Mouse (Mus musculus) embryonic facial prominence, embryonic 15.5 days (tissue): ENCODE measurements around the gene Psmd5. TPM values are rescaled to one million over a fixed set of nuclear protein-coding genes. Genes with fewer than 3 reads are reported as not detected.
"Not testable (repeated sequence)": the region's sequence is repeated elsewhere in the genome, so short reads cannot be mapped to it uniquely, and the experiment has no call there.

Experiments used
- ATAC-seq: fragments of 200-750 bp; cut with Nextera tagmentation; 2 replicates; pipeline ENCODE4 v1.8.0; 2017; ENCODE audit warnings: low read depth, moderate TSS enrichment; ENCODE audit not compliant: insufficient number of reproducible peaks, low FRiP score, low TSS enrichment
- H3K27ac ChIP-seq: fragments of 300-500 bp; sonication (generic); replicated peaks from 2 replicates; pipeline ENCODE4 v1.5.1; 2015; ENCODE audit warnings: mild to moderate bottlenecking, inconsistent platforms
- H3K27me3 ChIP-seq: fragments of 300-500 bp; sonication (generic); 2 replicates; pipeline ENCODE4 v1.6.1; 2015; ENCODE audit warnings: inconsistent platforms
- H3K36me3 ChIP-seq: fragments of 300-500 bp; sonication (generic); 2 replicates; pipeline ENCODE4 v1.6.1; 2015; ENCODE audit warnings: mild to moderate bottlenecking, inconsistent platforms
- H3K4me1 ChIP-seq: fragments of 300-500 bp; sonication (generic); 2 replicates; pipeline ENCODE4 v1.6.1; 2015; ENCODE audit warnings: inconsistent platforms
- H3K4me2 ChIP-seq: fragments of 300-500 bp; sonication (generic); replicated peaks from 2 replicates; pipeline ENCODE4 v1.6.1; 2015; ENCODE audit warnings: mild to moderate bottlenecking, inconsistent platforms
- H3K4me3 ChIP-seq: fragments of 300-500 bp; sonication (generic); replicated peaks from 2 replicates; pipeline ENCODE4 v1.5.1; 2015; ENCODE audit warnings: mild to moderate bottlenecking, inconsistent platforms
- H3K9ac ChIP-seq: fragments of 300-500 bp; sonication (generic); 2 replicates; pipeline ENCODE4 v1.6.1; 2015; ENCODE audit warnings: inconsistent platforms
- H3K9me3 ChIP-seq: fragments of 300-500 bp; sonication (generic); replicated peaks from 2 replicates; pipeline ENCODE4 v1.6.1; 2016; ENCODE audit warnings: inconsistent platforms
- WGBS: fragments of 180-500 bp; shearing (Covaris S2); methylation state at CpG from one replicate; pipeline ENCODE4 v1.1.7; 2015; 5-methylcytosine and 5-hydroxymethylcytosine counted together
- polyA plus RNA-seq: library from polyadenylated mRNA; unstranded; fragments of >200 nt; fragmentation: Nextera tagmentation; extraction: Ambion mirVana; gene quantifications from 2 replicates; pipeline ENCODE4 v1.2.1, GENCODE M21; 2015

Psmd5 gene
- polyA plus RNA-seq, 1 experiment from 2014 or later = 91.4 TPM

- peaks cover 7% of the 10 kb centered on the region; the same call in 1 of the 2 replicates for H3K36me3 ChIP-seq
- ATAC-seq = 0 out of 2 replicates have a peak, but pooled peaks have one; percentile 19
- H3K4me2 ChIP-seq = peak overlapping the region; percentile 84
- H3K9ac ChIP-seq = peak overlapping the region; percentile 98
- peaks cover 13% of the 10 kb centered on the region for H3K4me1 ChIP-seq
- H3K27me3 ChIP-seq = no peaks in the 10 kb centered on the region
- 35% methylated on average over 20 of the region's 21 CpGs for WGBS
- H3K27ac ChIP-seq = peak overlapping the region; percentile 81
- H3K4me3 ChIP-seq = peak overlapping the region; percentile 96
- H3K9me3 ChIP-seq = no peaks in the 10 kb centered on the region
These were observed 48.1 kb downstream of the Psmd5 start for GRCm38 (mm10) chr2:34826460-34827231.

DNA sequence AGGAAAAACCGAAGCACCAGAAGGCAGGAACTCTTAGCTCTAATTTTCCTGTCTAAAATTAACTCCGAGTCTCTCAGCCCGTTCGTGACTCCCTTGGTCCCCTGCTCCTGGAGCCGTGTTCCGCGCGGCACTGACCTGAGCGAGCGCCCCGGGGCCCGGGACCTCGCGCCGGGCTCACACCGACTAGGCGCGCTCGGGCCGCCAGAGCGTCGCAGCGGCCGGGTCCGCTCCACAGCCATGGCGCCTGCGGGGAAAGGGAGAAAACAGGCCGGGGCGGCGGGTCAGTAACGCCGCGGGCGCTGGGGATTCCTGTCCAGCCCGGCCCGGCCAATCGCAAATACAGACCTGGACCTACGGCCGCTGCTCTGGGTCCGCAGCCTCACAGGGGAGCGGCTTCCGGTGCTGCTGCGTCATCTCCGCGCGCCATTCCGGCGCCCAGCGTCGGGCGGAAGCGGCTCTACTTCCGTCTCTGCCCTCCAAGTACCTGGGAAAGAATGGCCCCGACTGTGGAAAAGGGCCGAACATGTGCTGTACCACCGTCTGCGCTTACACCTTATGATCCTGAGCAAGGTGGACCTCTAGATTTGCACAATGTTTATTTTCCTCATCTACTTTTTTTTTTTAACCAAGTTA, 48.8 kb downstream of the Psmd5 start, which contains the start of gene Fbxw2:
Gene Fbxw2, minus strand, starts transcription at position 485 of the 633 bp plus-strand sequence.
- no peaks in the 10 kb centered on the region for H3K9me3 ChIP-seq
- peak within 1 kb of the TSS; percentile 96 for H3K4me3 ChIP-seq
- H3K4me1 ChIP-seq = peaks cover 13% of the 10 kb centered on the region
- H3K4me2 ChIP-seq = peak within 1 kb of the TSS; percentile 84
- H3K27ac ChIP-seq = peak within 1 kb of the TSS; percentile 81
- peak within 1 kb of the TSS; percentile 98 for H3K9ac ChIP-seq
- no peaks in the 10 kb centered on the region for H3K27me3 ChIP-seq
- H3K36me3 ChIP-seq = peaks cover 12% of the 10 kb centered on the region
- under 1% methylated on average over 57 of the region's 57 CpGs for WGBS
- ATAC-seq = peak; percentile 96

GRCm38 (mm10) chr2:34818492-34818891, 56.3 kb downstream of the Psmd5 start:
- no peak overlapping the region for H3K27ac ChIP-seq
- no peaks in the 10 kb centered on the region for H3K4me1 ChIP-seq
- no peaks in the 10 kb centered on the region for H3K9me3 ChIP-seq
- H3K4me3 ChIP-seq = no peak overlapping the region
- 95% methylated on average over 2 of the region's 2 CpGs for WGBS
- H3K4me2 ChIP-seq = no peak overlapping the region
- no peak for ATAC-seq
- H3K9ac ChIP-seq = no peak overlapping the region
- no peaks in the 10 kb centered on the region for H3K27me3 ChIP-seq
- peaks cover 55% of the 10 kb centered on the region for H3K36me3 ChIP-seq

DNA sequence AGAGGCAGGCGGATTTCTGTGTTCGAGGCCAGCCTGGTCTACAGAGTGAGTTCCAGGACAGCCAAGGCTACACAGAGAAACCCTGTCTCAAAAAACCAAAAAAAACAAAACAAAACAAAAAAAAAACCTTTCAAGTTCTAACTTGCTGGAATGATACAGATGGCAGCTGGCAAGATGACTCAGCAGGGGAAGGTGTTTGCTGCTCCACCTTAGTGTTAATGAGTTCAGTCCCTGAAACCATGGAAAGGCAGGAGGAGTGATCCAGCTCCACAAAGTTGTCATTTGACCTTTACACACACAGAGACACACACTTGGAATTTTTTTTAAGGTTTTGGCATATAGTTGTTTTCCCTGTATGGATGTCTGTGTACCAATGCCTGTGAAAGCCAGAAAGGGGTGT, 58.9 kb downstream of the Psmd5 start:
- peaks cover 65% of the 10 kb centered on the region for H3K36me3 ChIP-seq
- H3K9me3 ChIP-seq, H3K4me2 ChIP-seq, H3K27me3 ChIP-seq, H3K9ac ChIP-seq, H3K4me1 ChIP-seq, H3K27ac ChIP-seq, ATAC-seq, H3K4me3 ChIP-seq: not testable (repeated sequence)
- WGBS = 98% methylated on average over 2 of the region's 2 CpGs

DNA sequence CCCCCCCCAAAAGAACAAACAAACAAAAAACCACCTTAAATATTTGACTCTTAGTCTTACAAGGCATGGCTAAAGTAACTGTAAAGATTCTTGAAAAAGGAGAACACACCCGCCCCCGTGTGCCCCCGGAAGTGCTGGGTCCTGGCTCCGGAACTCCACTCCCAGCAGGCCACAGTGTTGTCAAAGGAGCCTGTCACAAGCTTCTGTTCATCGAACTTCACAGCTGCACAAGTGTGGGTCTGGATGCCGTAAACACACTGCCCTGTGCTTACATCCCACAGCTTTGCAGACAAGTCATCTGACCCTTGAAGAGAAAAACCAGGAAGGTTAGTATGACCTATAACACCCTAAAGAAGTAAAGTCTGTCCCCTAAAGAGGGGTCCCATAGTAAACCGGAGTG, 62.1 kb downstream of the Psmd5 start:
- Histone ChIP-seq H3K27ac (no peak overlapping the region), H3K4me2 (no peak overlapping the region), H3K9ac (no peak overlapping the region), H3K36me3 (peaks cover 72% of the 10 kb centered on the region), H3K9me3 (no peaks in the 10 kb centered on the region), H3K27me3 (no peaks in the 10 kb centered on the region), H3K4me3 (no peak overlapping the region), H3K4me1 (no peaks in the 10 kb centered on the region)
- ATAC-seq = no peak
- 84% methylated on average over 7 of the region's 7 CpGs for WGBS

DNA sequence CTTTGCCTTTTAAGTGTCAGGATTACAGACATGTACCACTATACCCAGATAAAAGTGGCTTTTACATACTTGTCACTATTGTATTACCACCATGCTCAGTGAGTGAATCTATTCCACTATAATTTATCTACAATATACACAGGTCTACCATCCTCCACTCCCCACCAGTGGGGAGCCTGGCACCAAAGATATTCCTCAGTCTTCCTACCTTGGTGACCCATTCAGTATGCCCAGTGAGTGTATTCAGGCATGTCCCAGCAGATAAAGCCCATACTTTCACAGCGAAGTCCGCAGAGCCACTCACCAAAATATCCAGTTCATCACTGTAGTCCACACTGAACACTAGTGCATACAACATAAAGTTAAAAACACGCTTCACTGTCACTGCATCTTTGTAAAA, 64.0 kb downstream of the Psmd5 start:
- H3K9ac ChIP-seq = no peak overlapping the region
- H3K4me2 ChIP-seq = no peak overlapping the region
- no peak for ATAC-seq
- no peak overlapping the region for H3K4me3 ChIP-seq
- peaks cover 73% of the 10 kb centered on the region for H3K36me3 ChIP-seq
- no peaks in the 10 kb centered on the region for H3K27me3 ChIP-seq
- H3K4me1 ChIP-seq = no peaks in the 10 kb centered on the region
- 93% methylated on average over 3 of the region's 3 CpGs for WGBS
- no peak overlapping the region for H3K27ac ChIP-seq
- no peaks in the 10 kb centered on the region for H3K9me3 ChIP-seq

GRCm38 (mm10) chr2:34809568-34809967, 65.2 kb downstream of the Psmd5 start:
- Histone ChIP-seq H3K4me2 (no peak overlapping the region), H3K27me3 (no peaks in the 10 kb centered on the region), H3K27ac (no peak overlapping the region), H3K4me3 (no peak overlapping the region), H3K4me1 (0 out of 2 replicates have a peak, but pooled peaks cover 3% of the 10 kb centered on the region), H3K36me3 (peaks cover 70% of the 10 kb centered on the region), H3K9me3 (no peaks in the 10 kb centered on the region), H3K9ac (no peak overlapping the region)
- ATAC-seq = no peak
- 90% methylated on average over 1 of the region's 1 CpGs for WGBS

GRCm38 (mm10) chr2:34808057-34808456, 66.7 kb downstream of the Psmd5 start:
- Histone ChIP-seq H3K36me3 (peaks cover 58% of the 10 kb centered on the region), H3K4me3 (no peak overlapping the region), H3K27ac (no peak overlapping the region), H3K4me1 (peaks cover 11% of the 10 kb centered on the region), H3K4me2 (no peak overlapping the region), H3K9ac (no peak overlapping the region), H3K9me3 (no peaks in the 10 kb centered on the region), H3K27me3 (no peaks in the 10 kb centered on the region)
- no peak for ATAC-seq
- 82% methylated on average over 2 of the region's 2 CpGs for WGBS

- H3K27me3 ChIP-seq = no peaks in the 10 kb centered on the region
- no peak overlapping the region for H3K27ac ChIP-seq
- peaks cover 35% of the 10 kb centered on the region for H3K36me3 ChIP-seq
- no peak for ATAC-seq
- 95% methylated on average over 10 of the region's 10 CpGs for WGBS
- peaks cover 12% of the 10 kb centered on the region for H3K4me1 ChIP-seq
- no peak overlapping the region for H3K4me3 ChIP-seq
- H3K9me3 ChIP-seq = no peaks in the 10 kb centered on the region
- H3K4me2 ChIP-seq = no peak overlapping the region
- H3K9ac ChIP-seq = no peak overlapping the region
These were observed 69.3 kb downstream of the Psmd5 start for GRCm38 (mm10) chr2:34805364-34805950.

DNA sequence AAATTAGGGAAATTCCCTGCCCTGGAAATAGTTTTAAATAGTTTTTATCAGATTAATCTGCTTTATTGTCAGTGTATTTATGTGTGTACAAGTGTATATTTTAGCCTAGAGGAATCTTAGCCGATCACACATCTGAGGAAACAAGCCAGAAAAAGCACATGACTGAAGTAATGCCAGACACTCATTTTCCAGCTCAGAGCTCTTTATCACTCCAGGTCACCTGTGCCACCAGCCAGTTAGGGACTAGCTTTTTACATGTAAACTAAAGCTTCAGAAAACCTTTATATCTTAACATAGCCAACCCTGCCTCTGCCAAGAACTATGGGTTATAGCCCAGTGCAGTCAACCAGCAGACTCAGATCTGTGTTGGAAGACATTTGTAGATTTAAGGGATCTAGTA, 70.0 kb downstream of the Psmd5 start:
- no peaks in the 10 kb centered on the region for H3K27me3 ChIP-seq
- no peak overlapping the region for H3K27ac ChIP-seq
- H3K9ac ChIP-seq = no peak overlapping the region
- no peak for ATAC-seq
- peaks cover 32% of the 10 kb centered on the region for H3K36me3 ChIP-seq
- no peaks in the 10 kb centered on the region for H3K9me3 ChIP-seq
- WGBS = 62% methylated on average over 1 of the region's 1 CpGs
- H3K4me1 ChIP-seq = peaks cover 18% of the 10 kb centered on the region
- H3K4me3 ChIP-seq = no peak overlapping the region
- H3K4me2 ChIP-seq = no peak overlapping the region

GRCm38 (mm10) chr2:34804172-34804571, 70.6 kb downstream of the Psmd5 start:
- 93% methylated on average over 2 of the region's 2 CpGs for WGBS
- ATAC-seq = no peak
- H3K27me3 ChIP-seq = no peaks in the 10 kb centered on the region
- H3K4me3 ChIP-seq = no peak overlapping the region
- H3K36me3 ChIP-seq = peaks cover 27% of the 10 kb centered on the region
- H3K9me3 ChIP-seq = no peaks in the 10 kb centered on the region
- H3K4me1 ChIP-seq = peaks cover 20% of the 10 kb centered on the region
- H3K27ac ChIP-seq = no peak overlapping the region
- no peak overlapping the region for H3K9ac ChIP-seq
- H3K4me2 ChIP-seq = peak overlapping the region; percentile 42; the same call in 1 of the 2 replicates
